Mouse (Mus musculus) myocyte (in vitro differentiated cells): Measurements from ENCODE around the gene Nfkb1. TPM values are rescaled to one million over a fixed set of nuclear protein-coding genes. Genes with fewer than 3 reads are reported as not detected.

ENCODE experiments used
- H3K27me3 ChIP-seq: one replicate; pipeline ENCODE4 v1.6.1; 2011; ENCODE audit not compliant: control insufficient read depth, insufficient read depth, insufficient read length
- H3K36me3 ChIP-seq: one replicate; pipeline ENCODE4 v1.6.1; 2011; ENCODE audit not compliant: control insufficient read depth, insufficient read depth
- H3K4me2 ChIP-seq: one replicate; pipeline ENCODE4 v1.6.1; 2011; ENCODE audit warnings: low read depth, control low read depth
- H3K4me3 ChIP-seq: one replicate; pipeline ENCODE4 v1.5.1; 2011; ENCODE audit warnings: mild to moderate bottlenecking, control low read depth, moderate library complexity
- H3K79me2 ChIP-seq: one replicate; pipeline ENCODE4 v1.6.1; 2011; ENCODE audit not compliant: control insufficient read depth, insufficient read depth
- H3ac ChIP-seq: one replicate; pipeline ENCODE4 v1.6.1; 2011; ENCODE audit not compliant: control insufficient read depth, insufficient read length
- CEBPB ChIP-seq: IDR thresholded peaks from 2 replicates; pipeline ENCODE4 v1.6.1; 2011; ENCODE audit warnings: mild to moderate bottlenecking, moderate library complexity; ENCODE audit not compliant: poor library complexity, insufficient read depth, severe bottlenecking
- E2F4 ChIP-seq: IDR thresholded peaks from one replicate; pipeline ENCODE4 v1.6.1; 2011; ENCODE audit warnings: mild to moderate bottlenecking, control low read depth, moderate library complexity; ENCODE audit not compliant: insufficient read depth
- MAX ChIP-seq: IDR thresholded peaks from one replicate; pipeline ENCODE4 v1.6.1; 2011; ENCODE audit warnings: low read depth, mild to moderate bottlenecking, control low read depth
- MYOD1 ChIP-seq, 3 experiments: IDR thresholded peaks; one replicate each; pipeline ENCODE4 v1.6.1; 2011; ENCODE audit warnings: control low read depth in 2 of 3, low read depth in 2 of 3, mild to moderate bottlenecking in 2 of 3, moderate library complexity in 1 of 3; ENCODE audit not compliant: insufficient read length in 2 of 3, control insufficient read depth in 1 of 3
- MYOG ChIP-seq, 3 experiments: IDR thresholded peaks; one replicate each; pipeline ENCODE4 v1.6.1; 2011; ENCODE audit warnings: control low read depth in 2 of 3, low read depth in 2 of 3, mild to moderate bottlenecking in 2 of 3; ENCODE audit not compliant: insufficient read length in 2 of 3, control insufficient read depth in 1 of 3, insufficient read depth in 1 of 3
- POLR2A ChIP-seq: IDR thresholded peaks from one replicate; pipeline ENCODE4 v1.6.1; 2011; ENCODE audit warnings: low read depth, mild to moderate bottlenecking, control low read depth, moderate library complexity; ENCODE audit not compliant: insufficient read length
- POLR2AphosphoS2 ChIP-seq: IDR thresholded peaks from one replicate; pipeline ENCODE4 v1.6.1; 2011; ENCODE audit warnings: low read depth, control low read depth; ENCODE audit not compliant: insufficient read length
- REST ChIP-seq: IDR thresholded peaks from one replicate; pipeline ENCODE4 v1.6.1; 2011; ENCODE audit warnings: mild to moderate bottlenecking, control low read depth, moderate library complexity; ENCODE audit not compliant: insufficient read depth, insufficient read length
- SRF ChIP-seq: IDR thresholded peaks from one replicate; pipeline ENCODE4 v1.6.1; 2011; ENCODE audit warnings: low read depth; ENCODE audit not compliant: control insufficient read depth, insufficient read length
- TCF12 ChIP-seq: IDR thresholded peaks from one replicate; pipeline ENCODE4 v1.6.1; 2011; ENCODE audit warnings: mild to moderate bottlenecking, control low read depth; ENCODE audit not compliant: poor library complexity, insufficient read depth, severe bottlenecking
- TCF3 ChIP-seq: IDR thresholded peaks from one replicate; pipeline ENCODE4 v1.6.1; 2011; ENCODE audit warnings: low read depth, control low read depth; ENCODE audit not compliant: insufficient read length
- USF1 ChIP-seq: IDR thresholded peaks from one replicate; pipeline ENCODE4 v1.6.1; 2011; ENCODE audit warnings: low read depth, mild to moderate bottlenecking, control low read depth, moderate library complexity
- polyA plus RNA-seq: library from polyadenylated mRNA; unstranded; fragments of >200 nt; fragmentation: generic; extraction: Trizol; gene quantifications from one replicate; pipeline ENCODE4 v1.2.1, GENCODE M21; 2012; ENCODE audit warnings: missing spikeins

Gene Nfkb1
- polyA plus RNA-seq, 1 experiment: 35.3 TPM

GRCm38 (mm10) chr3:135635030-135635429 lies 56.3 kb downstream of the Nfkb1 start:
- Histone ChIP-seq H3ac (no peak overlapping the region), H3K4me3 (no peak overlapping the region), H3K79me2 (no peaks in the 10 kb centered on the region), H3K36me3 (peaks cover 15% of the 10 kb centered on the region), H3K27me3 (no peaks in the 10 kb centered on the region), H3K4me2 (no peak overlapping the region)
- TF ChIP-seq TCF3 (no peak), POLR2AphosphoS2 (no peak), USF1 (no peak), CEBPB (no peak), TCF12 (no peak), MYOG (IDR thresholded peaks at IDR 0.05; ENCODE audit: control insufficient read depth in 1 of 3, insufficient read depth in 1 of 3, insufficient read length in 2 of 3, low read depth in 2 of 3) (no peak), MYOD1 (IDR thresholded peaks at IDR 0.05; ENCODE audit: control insufficient read depth in 1 of 3, insufficient read length in 2 of 3, low read depth in 2 of 3) (no peak), MAX (no peak), REST (no peak), SRF (no peak), E2F4 (no peak), POLR2A (no peak)

GRCm38 (mm10) chr3:135634275-135634674 lies 57.1 kb downstream of the Nfkb1 start:
- H3K79me2 ChIP-seq: no peaks in the 10 kb centered on the region
- H3K4me2 ChIP-seq: no peak overlapping the region
- no peak for TF ChIP-seq E2F4
- TF ChIP-seq TCF12: no peak
- TF ChIP-seq MYOG (IDR thresholded peaks at IDR 0.05; ENCODE audit: control insufficient read depth in 1 of 3, insufficient read depth in 1 of 3, insufficient read length in 2 of 3, low read depth in 2 of 3): peak in 2 of 3 experiments; percentile 57 to 59
- no peak for TF ChIP-seq SRF
- TF ChIP-seq MYOD1 (IDR thresholded peaks at IDR 0.05; ENCODE audit: control insufficient read depth in 1 of 3, insufficient read length in 2 of 3, low read depth in 2 of 3): peak; percentile 23 to 77 (median 60)
- H3ac ChIP-seq: no peak overlapping the region
- no peak overlapping the region for H3K4me3 ChIP-seq
- peaks cover 12% of the 10 kb centered on the region for H3K36me3 ChIP-seq
- H3K27me3 ChIP-seq: no peaks in the 10 kb centered on the region

- Histone ChIP-seq H3K4me3 (no peak overlapping the region), H3K79me2 (no peaks in the 10 kb centered on the region)
- TF ChIP-seq SRF (no peak), REST (no peak), TCF3 (no peak), CEBPB (no peak), POLR2A (no peak), TCF12 (no peak), MAX (no peak), MYOD1 (IDR thresholded peaks at IDR 0.05; ENCODE audit: control insufficient read depth in 1 of 3, insufficient read length in 2 of 3, low read depth in 2 of 3) (no peak), POLR2AphosphoS2 (no peak), MYOG (IDR thresholded peaks at IDR 0.05; ENCODE audit: control insufficient read depth in 1 of 3, insufficient read depth in 1 of 3, insufficient read length in 2 of 3, low read depth in 2 of 3) (no peak), E2F4 (no peak), USF1 (no peak)
These were observed 59.5 kb downstream of the Nfkb1 start for GRCm38 (mm10) chr3:135631856-135632255.

GRCm38 (mm10) chr3:135631096-135631457 lies 60.3 kb downstream of the Nfkb1 start:
- TF ChIP-seq SRF (no peak), TCF3 (no peak), TCF12 (no peak), CEBPB (no peak), REST (no peak), E2F4 (no peak), MYOG (IDR thresholded peaks at IDR 0.05; ENCODE audit: control insufficient read depth in 1 of 3, insufficient read depth in 1 of 3, insufficient read length in 2 of 3, low read depth in 2 of 3) (no peak), POLR2AphosphoS2 (no peak), MYOD1 (IDR thresholded peaks at IDR 0.05; ENCODE audit: control insufficient read depth in 1 of 3, insufficient read length in 2 of 3, low read depth in 2 of 3) (no peak), USF1 (no peak), POLR2A (no peak), MAX (no peak)
- Histone ChIP-seq H3K79me2 (no peaks in the 10 kb centered on the region), H3K4me2 (no peak overlapping the region)

More at GRCm38 (mm10) chr3:135631856-135632255, 59.5 kb downstream of the Nfkb1 start:
- Histone ChIP-seq H3K36me3 (peaks cover 22% of the 10 kb centered on the region), H3K4me2 (no peak overlapping the region), H3ac (no peak overlapping the region), H3K27me3 (no peaks in the 10 kb centered on the region)

More at GRCm38 (mm10) chr3:135631096-135631457, 60.3 kb downstream of the Nfkb1 start:
- Histone ChIP-seq H3K36me3 (peaks cover 28% of the 10 kb centered on the region), H3K4me3 (no peak overlapping the region), H3K27me3 (no peaks in the 10 kb centered on the region), H3ac (no peak overlapping the region)
